Mouse (Mus musculus) heart, embryonic 13.5 days (tissue): ENCODE data around the gene Wnt1. TPM values are rescaled to one million over a fixed set of nuclear protein-coding genes. Genes with fewer than 3 reads are reported as not detected.
A peak's percentile ranks its signal among the peaks of the same experiment; 100 is the strongest.

Experiments
- ATAC-seq: fragments of 200-750 bp; cut with Nextera tagmentation; 2 replicates; pipeline ENCODE4 v1.8.0; 2017; ENCODE audit warnings: moderate TSS enrichment; ENCODE audit not compliant: insufficient number of reproducible peaks, low FRiP score, low TSS enrichment; ENCODE audit errors: extremely low read depth
- H3K27ac ChIP-seq: fragments of 300-500 bp; sonication (generic); replicated peaks from 2 replicates; pipeline ENCODE4 v1.5.1; 2015; ENCODE audit warnings: moderate library complexity, mild to moderate bottlenecking, inconsistent platforms
- H3K27me3 ChIP-seq: fragments of 300-500 bp; sonication (generic); replicated peaks from 2 replicates; pipeline ENCODE4 v1.6.1; 2015; ENCODE audit warnings: mild to moderate bottlenecking, inconsistent platforms
- H3K36me3 ChIP-seq: fragments of 300-500 bp; sonication (generic); 2 replicates; pipeline ENCODE4 v1.6.1; 2015; ENCODE audit warnings: mild to moderate bottlenecking, inconsistent platforms
- H3K4me1 ChIP-seq: fragments of 300-500 bp; sonication (generic); 2 replicates; pipeline ENCODE4 v1.6.1; 2015; ENCODE audit warnings: inconsistent platforms
- H3K4me2 ChIP-seq: fragments of 300-500 bp; sonication (generic); 2 replicates; pipeline ENCODE4 v1.6.1; 2015; ENCODE audit warnings: inconsistent platforms, mild to moderate bottlenecking, moderate library complexity
- H3K4me3 ChIP-seq: fragments of 300-500 bp; sonication (generic); 2 replicates; pipeline ENCODE4 v1.5.1; 2015; ENCODE audit warnings: moderate library complexity, mild to moderate bottlenecking, inconsistent platforms
- H3K9ac ChIP-seq: fragments of 300-500 bp; sonication (generic); 2 replicates; pipeline ENCODE4 v1.6.1; 2015; ENCODE audit warnings: inconsistent platforms, mild to moderate bottlenecking, moderate library complexity
- H3K9me3 ChIP-seq: fragments of 300-500 bp; sonication (generic); 2 replicates; pipeline ENCODE4 v1.6.1; 2016; ENCODE audit warnings: inconsistent platforms
- WGBS: fragments of 180-500 bp; shearing (Covaris S2); methylation state at CpG from one replicate; pipeline ENCODE4 v1.1.7; 2015; ENCODE audit warnings: mixed read lengths; 5-methylcytosine and 5-hydroxymethylcytosine counted together
- polyA plus RNA-seq: library from polyadenylated mRNA; unstranded; fragments of >200 nt; fragmentation: Nextera tagmentation; extraction: Ambion mirVana; gene quantifications from 2 replicates; pipeline ENCODE4 v1.2.1, GENCODE M21; 2015

Wnt1 gene
- polyA plus RNA-seq, 1 experiment from 2014 or later, result not detected

GRCm38 (mm10) chr15:98827611-98828011 lies 38.0 kb downstream of the Wnt1 start:
- Histone ChIP-seq H3K4me1 (peaks cover 41% of the 10 kb centered on the region), H3K9me3 (no peaks in the 10 kb centered on the region), H3K27ac (no peak overlapping the region), H3K9ac (no peak overlapping the region), H3K36me3 (peaks cover 42% of the 10 kb centered on the region), H3K4me2 (no peak overlapping the region; the same call in 1 of the 2 replicates), H3K27me3 (no peaks in the 10 kb centered on the region), H3K4me3 (no peak overlapping the region)
- 70% methylated on average over 7 of the region's 7 CpGs for WGBS
- ATAC-seq, result no peak

GRCm38 (mm10) chr15:98830736-98831683 lies 41.4 kb downstream of the Wnt1 start, which contains the start of gene Prkag1:
Gene Prkag1 (minus strand): TSS chr15:98831521.
- peak within 1 kb of the TSS; percentile 75 for H3K4me2 ChIP-seq
- peak within 1 kb of the TSS; percentile 85 for H3K4me3 ChIP-seq
- H3K9me3 ChIP-seq, result no peaks in the 10 kb centered on the region
- WGBS, result under 1% methylated on average over 66 of the region's 66 CpGs
- peak within 1 kb of the TSS; percentile 99 for H3K27ac ChIP-seq
- H3K9ac ChIP-seq, result peak within 1 kb of the TSS; percentile 95
- H3K27me3 ChIP-seq, result no peaks in the 10 kb centered on the region
- H3K4me1 ChIP-seq, result peaks cover 61% of the 10 kb centered on the region
- ATAC-seq, result peak; percentile 90
- H3K36me3 ChIP-seq, result peaks cover 43% of the 10 kb centered on the region

- Histone ChIP-seq H3K9ac (peak overlapping the region; percentile 95), H3K9me3 (no peaks in the 10 kb centered on the region), H3K4me2 (peak overlapping the region; percentile 75), H3K4me3 (peak overlapping the region; percentile 85), H3K27ac (peak overlapping the region; percentile 99), H3K4me1 (peaks cover 65% of the 10 kb centered on the region), H3K36me3 (peaks cover 50% of the 10 kb centered on the region), H3K27me3 (no peaks in the 10 kb centered on the region)
- no peak for ATAC-seq
- WGBS, result 15% methylated on average over 9 of the region's 9 CpGs
These were observed 42.0 kb downstream of the Wnt1 start for GRCm38 (mm10) chr15:98831684-98832035.

GRCm38 (mm10) chr15:98832161-98833058 lies 42.8 kb downstream of the Wnt1 start:
- Histone ChIP-seq H3K27ac (peak overlapping the region; percentile 99), H3K9me3 (no peaks in the 10 kb centered on the region), H3K27me3 (no peaks in the 10 kb centered on the region), H3K4me2 (peak overlapping the region; percentile 75), H3K4me1 (peaks cover 59% of the 10 kb centered on the region), H3K4me3 (no peak overlapping the region), H3K9ac (peak overlapping the region; percentile 95), H3K36me3 (peaks cover 57% of the 10 kb centered on the region)
- WGBS, result 47% methylated on average over 12 of the region's 12 CpGs
- no peak for ATAC-seq

- ATAC-seq, result no peak
- Histone ChIP-seq H3K4me2 (no peak overlapping the region), H3K4me3 (no peak overlapping the region), H3K36me3 (peaks cover 60% of the 10 kb centered on the region), H3K9me3 (no peaks in the 10 kb centered on the region), H3K27me3 (no peaks in the 10 kb centered on the region), H3K4me1 (peaks cover 50% of the 10 kb centered on the region), H3K27ac (no peak overlapping the region; the same call in 1 of the 2 replicates), H3K9ac (peak overlapping the region; percentile 7; the same call in 1 of the 2 replicates)
- 76% methylated on average over 11 of the region's 11 CpGs for whole genome bisulfite sequencing
These were observed 43.6 kb downstream of the Wnt1 start for GRCm38 (mm10) chr15:98833281-98833680.

GRCm38 (mm10) chr15:98834059-98834458 lies 44.4 kb downstream of the Wnt1 start:
- H3K27me3 ChIP-seq, result no peaks in the 10 kb centered on the region
- ATAC-seq, result no peak
- no peaks in the 10 kb centered on the region for H3K9me3 ChIP-seq
- H3K4me1 ChIP-seq, result peaks cover 44% of the 10 kb centered on the region
- H3K9ac ChIP-seq, result no peak overlapping the region
- H3K4me3 ChIP-seq, result no peak overlapping the region
- peaks cover 66% of the 10 kb centered on the region for H3K36me3 ChIP-seq
- WGBS, result 84% methylated on average over 13 of the region's 13 CpGs
- H3K27ac ChIP-seq, result no peak overlapping the region
- H3K4me2 ChIP-seq, result no peak overlapping the region

- no peak for ATAC-seq
- Histone ChIP-seq H3K9me3 (no peaks in the 10 kb centered on the region), H3K9ac (0 out of 2 replicates have a peak overlapping the region, but pooled peaks have one; percentile 11), H3K27me3 (no peaks in the 10 kb centered on the region), H3K4me1 (peaks cover 32% of the 10 kb centered on the region), H3K27ac (peak overlapping the region; percentile 42), H3K36me3 (peaks cover 75% of the 10 kb centered on the region), H3K4me2 (no peak overlapping the region), H3K4me3 (no peak overlapping the region)
- 70% methylated on average over 14 of the region's 14 CpGs for WGBS
These were observed 45.6 kb downstream of the Wnt1 start for GRCm38 (mm10) chr15:98835291-98835690.

GRCm38 (mm10) chr15:98837006-98837742 lies 47.5 kb downstream of the Wnt1 start:
- H3K9me3 ChIP-seq, result no peaks in the 10 kb centered on the region
- H3K27me3 ChIP-seq, result no peaks in the 10 kb centered on the region
- 0 out of 2 replicates have a peak overlapping the region, but pooled peaks have one; percentile 14 for H3K9ac ChIP-seq
- H3K4me2 ChIP-seq, result no peak overlapping the region
- no peak for ATAC-seq
- WGBS, result 85% methylated on average over 21 of the region's 21 CpGs
- H3K4me3 ChIP-seq, result no peak overlapping the region
- no peak overlapping the region for H3K27ac ChIP-seq
- H3K36me3 ChIP-seq, result peaks cover 94% of the 10 kb centered on the region
- peaks cover 26% of the 10 kb centered on the region for H3K4me1 ChIP-seq

GRCm38 (mm10) chr15:98837743-98838103 lies 48.1 kb downstream of the Wnt1 start:
- Histone ChIP-seq H3K27me3 (no peaks in the 10 kb centered on the region), H3K9ac (no peak overlapping the region), H3K36me3 (peaks cover 100% of the 10 kb centered on the region), H3K27ac (no peak overlapping the region), H3K4me2 (no peak overlapping the region), H3K9me3 (no peaks in the 10 kb centered on the region), H3K4me3 (no peak overlapping the region), H3K4me1 (peaks cover 23% of the 10 kb centered on the region)
- ATAC-seq, result no peak
- WGBS, result 69% methylated on average over 4 of the region's 4 CpGs

GRCm38 (mm10) chr15:98839161-98839560 lies 49.5 kb downstream of the Wnt1 start:
- WGBS, result 95% methylated on average over 14 of the region's 14 CpGs
- ATAC-seq, result no peak
- Histone ChIP-seq H3K27me3 (no peaks in the 10 kb centered on the region), H3K4me2 (no peak overlapping the region), H3K4me1 (peaks cover 14% of the 10 kb centered on the region), H3K9ac (no peak overlapping the region), H3K4me3 (no peak overlapping the region), H3K9me3 (no peaks in the 10 kb centered on the region), H3K36me3 (peaks cover 100% of the 10 kb centered on the region), H3K27ac (no peak overlapping the region)
